In genomic region chr1:159619205-159619604, GRCm38 (mm10) we compare ENCODE assay signal across 26 mouse cellular contexts.
A peak's percentile ranks its signal among the peaks of the same experiment; 100 is the strongest.
DNase-seq lines count a peak whose midpoint lies in the region; ATAC-seq lines count a peak whose summit lies in the region.
"Had no signal": no experiment of that assay in that cellular context is flagged by ENCODE, and none has a peak within 500 bp of the region (broad histone marks: within the 10 kb centered on the region; RNA-seq: fewer than 3 reads in every experiment).

No protein-coding gene starts in this region.

- H3K4me3 ChIP-seq in heart, embryonic 11.5 days (ENCODE audit: low read depth, low read length), result no peak overlapping the region
- no peak overlapping the region for H3K4me3 ChIP-seq in hindbrain, embryonic 16.5 days (ENCODE audit: low read length)
- H3K4me3 ChIP-seq in hindbrain, embryonic 11.5 days (ENCODE audit: low read depth, low read length), result no peak overlapping the region
- H3K4me3 ChIP-seq in midbrain, embryonic 14.5 days (replicated peaks; ENCODE audit: low read depth, low read length), result no peak overlapping the region
- no peak overlapping the region for H3K4me3 ChIP-seq in midbrain, embryonic 15.5 days
- no peak overlapping the region for H3K4me3 ChIP-seq in neural tube, embryonic 14.5 days (ENCODE audit: low read depth, low read length)
- H3K4me3 ChIP-seq: embryonic facial prominence, embryonic 10.5 days; embryonic facial prominence, embryonic 13.5 days; erythroblast, embryonic 14.5 days; forebrain, embryonic 12.5 days; forebrain, embryonic 15.5 days; heart, embryonic 12.5 days; heart, embryonic 15.5 days; hindbrain, embryonic 10.5 days had no signal

- H3K27me3 ChIP-seq in heart, embryonic 11.5 days (ENCODE audit: control insufficient read depth, insufficient read depth, low read length), result no peaks in the 10 kb centered on the region
- H3K27me3 ChIP-seq in hindbrain, embryonic 16.5 days (replicated peaks; ENCODE audit: control insufficient read depth, insufficient read depth, low read length), result no peaks in the 10 kb centered on the region
- no peaks in the 10 kb centered on the region for H3K27me3 ChIP-seq in hindbrain, embryonic 11.5 days (ENCODE audit: control insufficient read depth, insufficient read depth, low read length)
- H3K27me3 ChIP-seq in midbrain, embryonic 14.5 days (ENCODE audit: control insufficient read depth, insufficient read depth, low read length), result no peaks in the 10 kb centered on the region
- H3K27me3 ChIP-seq in midbrain, embryonic 15.5 days (replicated peaks), result no peaks in the 10 kb centered on the region
- H3K27me3 ChIP-seq in neural tube, embryonic 14.5 days (ENCODE audit: control insufficient read depth, insufficient read depth, low read length), result no peaks in the 10 kb centered on the region
- H3K27me3 ChIP-seq: embryonic facial prominence, embryonic 13.5 days; forebrain, embryonic 12.5 days; forebrain, embryonic 15.5 days; heart, embryonic 12.5 days; heart, embryonic 15.5 days had no signal

- no peak for ATAC-seq in heart, embryonic 11.5 days (replicated peaks; ENCODE audit: insufficient number of reproducible peaks, low FRiP score, low TSS enrichment)
- ATAC-seq in hindbrain, embryonic 16.5 days, result 0 out of 2 replicates have a peak, but pooled peaks have one; percentile 40
- no peak for ATAC-seq in hindbrain, embryonic 11.5 days (ENCODE audit: low FRiP score)
- ATAC-seq in midbrain, embryonic 14.5 days (ENCODE audit: low FRiP score, low TSS enrichment), result no peak
- no peak for ATAC-seq in midbrain, embryonic 15.5 days (replicated peaks)
- peak; percentile 54; the same call in 1 of the 2 replicates for ATAC-seq in neural tube, embryonic 14.5 days (ENCODE audit: low read depth)
- ATAC-seq: activated CD4-positive, CD25-positive, alpha-beta regulatory T cell, adult 4 months; forebrain, embryonic 15.5 days had no signal

- no peaks in the 10 kb centered on the region for H3K9me3 ChIP-seq in heart, embryonic 11.5 days (replicated peaks; ENCODE audit: control insufficient read depth, low read length)
- H3K9me3 ChIP-seq in hindbrain, embryonic 16.5 days (ENCODE audit: control insufficient read depth, low read length), result no peaks in the 10 kb centered on the region
- H3K9me3 ChIP-seq in hindbrain, embryonic 11.5 days (ENCODE audit: control insufficient read depth, low read length), result no peaks in the 10 kb centered on the region
- no peaks in the 10 kb centered on the region for H3K9me3 ChIP-seq in midbrain, embryonic 14.5 days (ENCODE audit: control insufficient read depth, low read length)
- no peaks in the 10 kb centered on the region for H3K9me3 ChIP-seq in midbrain, embryonic 15.5 days
- H3K9me3 ChIP-seq in neural tube, embryonic 14.5 days (ENCODE audit: control insufficient read depth, low read length), result no peaks in the 10 kb centered on the region
- H3K9me3 ChIP-seq: embryonic facial prominence, embryonic 10.5 days; embryonic facial prominence, embryonic 13.5 days; forebrain, embryonic 12.5 days; forebrain, embryonic 15.5 days; heart, embryonic 12.5 days; heart, embryonic 15.5 days; hindbrain, embryonic 10.5 days had no signal

- no peaks in the 10 kb centered on the region for H3K4me1 ChIP-seq in heart, embryonic 11.5 days (ENCODE audit: control insufficient read depth, insufficient read depth, low read length)
- peaks cover 14% of the 10 kb centered on the region for H3K4me1 ChIP-seq in hindbrain, embryonic 16.5 days (ENCODE audit: control insufficient read depth, insufficient read depth, low read depth, low read length)
- H3K4me1 ChIP-seq in hindbrain, embryonic 11.5 days (replicated peaks; ENCODE audit: control insufficient read depth, insufficient read depth, low read length), result no peaks in the 10 kb centered on the region
- H3K4me1 ChIP-seq in midbrain, embryonic 14.5 days (ENCODE audit: control insufficient read depth, insufficient read depth, low read length), result peaks cover 20% of the 10 kb centered on the region
- peaks cover 19% of the 10 kb centered on the region for H3K4me1 ChIP-seq in midbrain, embryonic 15.5 days
- H3K4me1 ChIP-seq in neural tube, embryonic 14.5 days (ENCODE audit: control insufficient read depth, insufficient read depth, low read length), result peaks cover 14% of the 10 kb centered on the region; the same call in 1 of the 2 replicates
- H3K4me1 ChIP-seq: embryonic facial prominence, embryonic 13.5 days; heart, embryonic 12.5 days; heart, embryonic 15.5 days had no signal

- H3K36me3 ChIP-seq in heart, embryonic 11.5 days (ENCODE audit: control insufficient read depth, insufficient read depth, low read length), result no peaks in the 10 kb centered on the region
- no peaks in the 10 kb centered on the region for H3K36me3 ChIP-seq in hindbrain, embryonic 16.5 days (ENCODE audit: control insufficient read depth, insufficient read depth, low read length)
- H3K36me3 ChIP-seq in hindbrain, embryonic 11.5 days (ENCODE audit: control insufficient read depth, insufficient read depth, low read length), result no peaks in the 10 kb centered on the region
- no peaks in the 10 kb centered on the region for H3K36me3 ChIP-seq in midbrain, embryonic 14.5 days (ENCODE audit: control insufficient read depth, insufficient read depth, low read length)
- no peaks in the 10 kb centered on the region for H3K36me3 ChIP-seq in midbrain, embryonic 15.5 days (replicated peaks)
- no peaks in the 10 kb centered on the region for H3K36me3 ChIP-seq in neural tube, embryonic 14.5 days (ENCODE audit: control insufficient read depth, insufficient read depth, low read length)
- H3K36me3 ChIP-seq: embryonic facial prominence, embryonic 10.5 days; embryonic facial prominence, embryonic 13.5 days; forebrain, embryonic 12.5 days; forebrain, embryonic 15.5 days; heart, embryonic 12.5 days; heart, embryonic 15.5 days; hindbrain, embryonic 10.5 days had no signal

- H3K27ac ChIP-seq in heart, embryonic 11.5 days (ENCODE audit: low read depth, low read length), result no peak overlapping the region
- no peak overlapping the region for H3K27ac ChIP-seq in hindbrain, embryonic 16.5 days (ENCODE audit: low read depth, low read length)
- H3K27ac ChIP-seq in hindbrain, embryonic 11.5 days (ENCODE audit: low read depth, low read length), result no peak overlapping the region
- H3K27ac ChIP-seq in midbrain, embryonic 14.5 days (replicated peaks; ENCODE audit: low read depth, low read length), result no peak overlapping the region
- H3K27ac ChIP-seq in midbrain, embryonic 15.5 days, result no peak overlapping the region
- H3K27ac ChIP-seq in neural tube, embryonic 14.5 days (ENCODE audit: low read depth, low read length), result no peak overlapping the region
- H3K27ac ChIP-seq: embryonic facial prominence, embryonic 10.5 days; embryonic facial prominence, embryonic 13.5 days; forebrain, embryonic 12.5 days; forebrain, embryonic 15.5 days; heart, embryonic 15.5 days; hindbrain, embryonic 10.5 days had no signal

- WGBS in heart, embryonic 11.5 days (ENCODE audit: insufficient replicate concordance), result 75% methylated on average over 2 of the region's 2 CpGs
- 60% methylated on average over 2 of the region's 2 CpGs for WGBS in hindbrain, embryonic 16.5 days
- 74% methylated on average over 2 of the region's 2 CpGs for WGBS in hindbrain, embryonic 11.5 days
- 70% methylated on average over 2 of the region's 2 CpGs for WGBS in midbrain, embryonic 14.5 days
- 68% methylated on average over 2 of the region's 2 CpGs for WGBS in midbrain, embryonic 15.5 days
- 48% methylated on average over 2 of the region's 2 CpGs for WGBS in neural tube, embryonic 14.5 days

- no peak overlapping the region for H3K9ac ChIP-seq in heart, embryonic 11.5 days (ENCODE audit: low read depth, low read length)
- no peak overlapping the region for H3K9ac ChIP-seq in hindbrain, embryonic 16.5 days (ENCODE audit: low read depth, low read length)
- no peak overlapping the region for H3K9ac ChIP-seq in hindbrain, embryonic 11.5 days (ENCODE audit: low read depth, low read length)
- H3K9ac ChIP-seq in midbrain, embryonic 14.5 days (replicated peaks; ENCODE audit: low read length), result no peak overlapping the region
- no peak overlapping the region for H3K9ac ChIP-seq in midbrain, embryonic 15.5 days
- H3K9ac ChIP-seq in neural tube, embryonic 14.5 days (replicated peaks; ENCODE audit: low read depth, low read length), result no peak overlapping the region
- H3K9ac ChIP-seq: embryonic facial prominence, embryonic 13.5 days; forebrain, embryonic 12.5 days; forebrain, embryonic 15.5 days; heart, embryonic 12.5 days; heart, embryonic 15.5 days had no signal

- peak; percentile 7 for DNase-seq in heart, adult 11 months
- no peak for DNase-seq in hindbrain, embryonic 11.5 days (ENCODE audit: low spot score)
- DNase-seq in midbrain, embryonic 14.5 days, result peak; percentile 6
- DNase-seq: adrenal gland, adult 8-10 months; adrenal gland, postnatal 25 days; cerebellum, adult 11-12 months; cerebellum, adult 8-10 months; cerebellum, postnatal 10 days; cerebellum, postnatal 36 days; embryo, embryonic 11 days; gastrocnemius, postnatal 36 days; heart, postnatal 10 days; heart, postnatal 36 days had no signal

- no peak overlapping the region for H3K4me2 ChIP-seq in heart, embryonic 11.5 days
- H3K4me2 ChIP-seq in hindbrain, embryonic 16.5 days (ENCODE audit: low read length), result no peak overlapping the region
- no peak overlapping the region for H3K4me2 ChIP-seq in hindbrain, embryonic 11.5 days (replicated peaks; ENCODE audit: low read depth, low read length)
- H3K4me2 ChIP-seq in midbrain, embryonic 14.5 days (ENCODE audit: low read length), result no peak overlapping the region
- H3K4me2 ChIP-seq in midbrain, embryonic 15.5 days, result no peak overlapping the region
- no peak overlapping the region for H3K4me2 ChIP-seq in neural tube, embryonic 14.5 days (ENCODE audit: low read depth, low read length)
- H3K4me2 ChIP-seq: embryonic facial prominence, embryonic 13.5 days; forebrain, embryonic 12.5 days; forebrain, embryonic 15.5 days; heart, embryonic 12.5 days; heart, embryonic 15.5 days had no signal

Comparison
In these comparisons a context has a peak if more than half of its experiments do, and no peak if none do; other contexts are left out.
1. ATAC-seq: peak in hindbrain, embryonic 16.5 days (single experiment) and neural tube, embryonic 14.5 days (single experiment); none in heart, embryonic 11.5 days (single experiment), hindbrain, embryonic 11.5 days (single experiment), midbrain, embryonic 14.5 days (single experiment) and midbrain, embryonic 15.5 days (single experiment).